Mouse (Mus musculus): ENCODE measurements around the gene Zfp592.

The Zfp592 gene

DNA sequence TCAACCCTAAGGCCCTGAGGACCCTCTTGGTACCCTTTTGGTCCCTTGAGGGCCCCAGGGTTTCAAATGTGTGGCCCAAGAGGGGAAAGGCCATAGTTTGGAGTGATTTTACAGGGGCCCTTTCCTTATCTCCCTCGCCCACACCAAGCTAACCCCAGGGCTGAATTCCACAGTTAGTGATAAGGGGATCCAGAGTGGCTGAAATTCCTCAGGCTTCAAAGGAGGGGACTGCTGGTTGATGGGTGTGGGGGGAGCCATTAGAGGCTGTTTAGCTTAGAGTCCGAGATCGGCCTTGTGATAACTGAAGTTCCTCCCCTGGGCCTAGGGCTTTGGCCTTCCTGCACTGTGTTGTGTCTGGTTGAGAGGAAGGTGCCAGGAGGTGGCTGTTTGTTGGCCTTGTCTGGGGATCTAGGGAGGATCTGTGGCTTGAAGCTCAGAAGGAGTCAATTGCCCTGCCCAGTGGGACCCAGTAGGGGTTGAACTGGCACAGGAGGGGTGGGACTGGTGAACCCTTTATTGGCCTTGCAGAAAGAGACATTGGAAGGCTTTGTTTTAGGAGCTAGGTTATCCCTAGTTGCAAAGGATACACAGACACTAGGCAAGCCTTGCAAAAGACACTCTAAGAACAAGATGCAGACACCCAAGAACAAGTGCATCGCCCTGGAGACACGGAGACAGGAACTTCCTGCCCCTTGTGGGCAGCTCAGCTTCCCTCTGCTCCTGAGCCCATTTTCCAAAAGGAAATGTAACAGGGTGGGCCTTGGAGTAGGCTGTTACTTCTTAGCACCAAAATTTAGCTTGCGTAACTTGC lies 64.6 kb downstream of the Zfp592 start:
- in situ Hi-C loops (cut with MseI, MboI): no loop called here

DNA sequence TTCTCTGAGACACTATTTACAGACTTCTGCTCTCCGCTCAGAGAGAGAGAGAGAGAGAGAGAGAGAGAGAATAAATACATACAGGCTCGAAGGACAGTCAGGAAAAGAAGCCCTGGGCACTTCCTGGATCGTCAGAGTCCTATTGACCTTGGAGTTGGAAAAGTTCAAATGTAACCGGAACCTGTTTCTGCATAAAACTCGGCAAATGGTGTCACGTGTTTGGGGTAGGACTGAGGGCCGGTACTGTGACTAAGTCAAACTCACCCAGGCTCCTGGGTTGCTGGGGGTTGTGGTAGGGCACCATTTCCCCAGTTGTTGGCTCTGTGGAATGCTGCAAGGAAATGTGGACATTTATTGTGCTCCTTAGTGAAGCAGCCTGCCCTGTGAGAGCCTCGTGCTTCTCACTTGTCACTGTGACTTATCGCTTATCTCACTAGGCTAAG lies 65.3 kb downstream of the Zfp592 start:
- in situ Hi-C loops (cut with MseI, MboI): no loop called here

DNA sequence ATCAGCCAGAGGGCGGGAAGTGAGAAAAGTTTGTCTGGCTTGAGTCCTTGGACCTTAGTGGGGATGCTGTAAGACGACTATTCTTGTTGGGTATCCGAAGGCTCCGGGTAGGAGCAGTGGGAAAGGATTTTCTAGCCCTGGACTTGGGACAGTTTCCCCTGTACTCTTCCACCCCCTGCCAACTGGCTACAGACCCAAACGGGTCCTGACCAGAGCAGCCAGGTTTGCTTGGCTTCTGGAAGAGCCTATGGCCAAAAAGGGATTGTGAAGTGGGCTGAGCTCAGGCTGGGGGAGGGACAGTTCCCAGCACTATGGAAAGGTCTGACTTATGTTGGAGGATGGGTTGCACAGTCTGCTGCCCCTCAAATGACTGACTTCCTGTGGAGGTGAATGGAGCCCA lies 65.9 kb downstream of the Zfp592 start:
- in situ Hi-C loops (cut with MseI, MboI): no loop called here

DNA sequence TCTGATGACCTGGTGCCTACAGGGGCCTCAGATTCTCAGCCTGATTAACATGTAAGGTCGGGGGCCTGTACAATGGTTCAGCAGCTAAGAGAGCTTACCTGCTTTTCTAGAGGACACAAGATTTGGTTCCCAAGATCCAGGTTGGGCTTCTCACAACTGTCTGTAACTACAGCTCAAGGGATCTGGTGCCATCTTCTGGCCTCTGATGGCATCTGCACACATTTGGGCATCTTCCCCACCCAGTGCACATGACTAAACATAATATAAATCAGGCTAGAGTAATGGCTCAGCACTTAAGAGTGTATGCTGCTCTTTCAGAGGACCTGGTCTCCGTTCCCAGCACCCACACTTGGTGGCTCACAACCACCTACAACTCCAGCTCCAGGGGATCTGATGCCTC lies 67.4 kb downstream of the Zfp592 start:
- in situ Hi-C loops (cut with MseI, MboI): loop anchor here in 1 of 2 experiments (10.0 kb wide), 1 partner anchor 176 kb away; no protein-coding TSS in a partner anchor

DNA sequence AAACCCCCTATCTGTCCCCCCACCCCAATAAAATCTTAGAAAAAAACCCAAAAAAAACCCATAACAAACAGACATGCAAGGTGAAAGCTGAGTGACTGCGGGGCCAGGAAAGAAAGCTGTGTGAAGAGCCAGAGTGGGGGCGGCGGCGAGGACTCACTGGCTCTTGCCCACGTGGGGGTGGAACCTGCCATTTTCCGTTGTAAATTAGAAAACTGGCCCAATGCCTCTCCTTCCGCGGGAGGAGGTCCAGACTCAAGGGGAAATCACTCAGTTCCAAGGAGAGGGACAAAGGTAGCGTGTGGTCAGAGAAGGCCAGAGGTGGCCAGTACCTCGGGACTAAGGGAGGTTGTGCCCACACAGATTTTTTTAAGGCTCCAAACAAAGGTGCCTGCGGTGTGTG lies 68.5 kb downstream of the Zfp592 start:
- in situ Hi-C loops (cut with MseI, MboI): loop anchor here in 1 of 2 experiments (10.0 kb wide), 1 partner anchor 177 kb away; no protein-coding TSS in a partner anchor

DNA sequence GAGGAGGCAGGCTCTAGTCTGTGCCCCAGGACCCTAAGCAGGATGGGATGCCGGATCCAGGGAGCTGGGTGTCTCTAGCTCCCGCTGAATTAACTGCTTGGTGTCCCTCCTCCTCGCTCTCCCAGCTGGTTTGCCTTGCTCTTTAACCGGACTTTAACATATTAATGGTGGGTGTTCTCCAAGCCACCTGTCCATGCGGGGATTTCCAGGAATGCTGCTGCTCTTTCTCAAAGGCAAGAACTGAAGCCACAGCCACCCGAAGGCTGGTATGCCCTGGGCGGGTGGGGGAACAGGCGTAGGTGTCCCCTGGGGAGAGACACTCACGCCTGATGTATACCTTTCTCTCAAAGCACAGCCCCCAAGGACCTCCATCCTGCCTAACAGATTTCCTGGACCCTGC lies 69.9 kb downstream of the Zfp592 start:
- in situ Hi-C loops (cut with MseI, MboI): loop anchor here in 1 of 2 experiments (10.0 kb wide), 1 partner anchor 179 kb away; no protein-coding TSS in a partner anchor

DNA sequence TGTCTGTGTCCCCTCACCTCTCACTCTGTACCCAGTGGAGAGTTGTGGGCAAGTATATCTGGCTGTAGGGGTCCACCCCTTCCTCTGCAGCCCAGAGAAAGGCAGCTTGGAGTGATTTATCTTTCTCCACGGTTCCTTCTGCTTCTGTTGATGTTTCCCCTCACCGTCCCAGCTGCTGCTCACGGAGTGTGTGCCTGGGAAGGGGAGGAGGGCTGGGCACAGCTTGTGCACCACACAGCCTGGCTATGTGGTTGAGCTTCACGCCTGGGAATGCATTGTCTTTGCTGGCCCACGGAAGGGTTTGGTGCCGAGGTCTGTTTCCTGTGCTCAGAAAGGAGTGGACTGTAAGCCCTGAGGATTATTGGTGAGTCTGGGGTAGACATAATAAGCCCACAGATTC lies 73.2 kb downstream of the Zfp592 start:
- in situ Hi-C loops (cut with MseI, MboI): loop anchor here in 1 of 2 experiments (10.0 kb wide), 1 partner anchor 182 kb away; no protein-coding TSS in a partner anchor

DNA sequence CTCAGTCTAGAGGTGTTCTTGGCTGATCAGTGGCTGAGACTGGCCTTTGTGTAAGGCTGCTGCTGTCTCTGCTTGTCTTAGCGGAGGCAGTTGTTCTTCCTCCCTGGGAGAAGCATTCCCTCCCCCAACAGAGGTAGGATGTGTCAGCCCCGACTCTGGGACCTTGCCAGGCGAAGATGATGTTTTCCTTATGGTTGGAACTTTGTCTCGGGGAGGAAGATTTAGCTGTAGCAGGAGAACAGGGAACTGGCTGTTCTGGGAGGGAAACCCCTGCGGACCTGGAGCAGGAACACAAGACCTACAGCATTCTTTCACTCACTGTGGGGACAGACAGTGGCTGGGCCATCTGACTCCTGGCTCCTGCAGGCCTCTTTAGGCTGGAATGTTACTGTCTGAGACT lies 79.0 kb downstream of the Zfp592 start:
- in situ Hi-C loops (cut with MseI, MboI): no loop called here

DNA sequence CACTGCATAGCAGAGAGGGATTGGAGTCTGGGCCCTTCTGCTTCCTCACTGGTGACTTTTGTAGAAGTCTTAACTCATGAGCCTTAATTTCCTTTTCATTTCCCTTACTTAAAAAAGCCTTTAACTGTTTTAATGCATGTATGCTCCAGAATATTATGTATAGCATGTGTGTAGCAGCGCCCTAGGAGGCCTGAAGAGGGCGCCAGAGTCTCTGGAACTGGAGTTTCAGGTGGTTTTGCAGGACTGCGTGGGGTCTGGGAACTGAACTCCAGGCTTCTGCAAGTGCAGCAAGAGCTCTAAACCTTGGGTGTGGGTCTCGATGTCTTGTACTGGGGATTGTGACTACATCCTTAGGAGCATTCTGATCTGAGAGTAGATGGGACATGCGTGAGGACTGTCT lies 79.8 kb downstream of the Zfp592 start:
- in situ Hi-C loops (cut with MseI, MboI): no loop called here

DNA sequence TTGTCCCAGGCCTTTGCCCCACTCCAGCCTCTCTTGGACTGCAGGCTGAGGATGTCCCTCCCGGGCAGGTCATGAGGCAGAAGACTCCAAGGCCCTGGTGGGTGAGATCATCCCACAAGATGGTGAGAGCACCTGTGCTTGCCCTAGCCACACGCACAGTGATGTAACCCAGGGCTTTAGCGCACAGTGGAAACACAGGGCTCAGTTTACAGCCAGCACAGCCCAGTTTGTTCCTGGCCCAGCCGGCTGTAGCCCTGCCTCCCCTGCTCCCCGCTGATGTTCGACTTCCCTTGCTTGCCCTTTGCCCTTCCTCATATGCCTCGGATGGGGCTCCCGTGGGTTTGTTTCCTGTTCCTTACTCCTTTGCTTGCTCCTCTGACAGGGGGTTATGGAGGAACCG lies 81.1 kb downstream of the Zfp592 start:
- in situ Hi-C loops (cut with MseI, MboI): no loop called here

DNA sequence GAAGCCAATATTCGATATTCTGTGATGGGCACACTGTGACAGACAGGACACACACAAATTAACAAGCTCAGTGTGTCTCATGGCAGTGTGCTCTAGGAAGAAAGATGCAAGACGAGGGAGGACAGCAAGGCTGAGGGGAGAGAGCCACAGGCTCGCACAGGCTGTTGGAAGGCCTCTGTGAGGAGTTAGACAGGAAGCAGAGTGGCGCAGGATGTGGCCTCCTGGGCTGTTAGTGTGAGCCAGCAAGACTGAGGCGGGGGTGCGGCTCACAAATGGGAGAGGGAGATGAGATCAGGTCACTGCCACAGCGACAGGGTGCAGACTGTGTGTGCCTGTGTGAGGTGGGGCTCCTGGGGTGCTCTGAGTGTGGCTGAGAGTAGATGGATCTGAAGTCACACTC lies 81.8 kb downstream of the Zfp592 start:
- in situ Hi-C loops (cut with MseI, MboI): no loop called here

DNA sequence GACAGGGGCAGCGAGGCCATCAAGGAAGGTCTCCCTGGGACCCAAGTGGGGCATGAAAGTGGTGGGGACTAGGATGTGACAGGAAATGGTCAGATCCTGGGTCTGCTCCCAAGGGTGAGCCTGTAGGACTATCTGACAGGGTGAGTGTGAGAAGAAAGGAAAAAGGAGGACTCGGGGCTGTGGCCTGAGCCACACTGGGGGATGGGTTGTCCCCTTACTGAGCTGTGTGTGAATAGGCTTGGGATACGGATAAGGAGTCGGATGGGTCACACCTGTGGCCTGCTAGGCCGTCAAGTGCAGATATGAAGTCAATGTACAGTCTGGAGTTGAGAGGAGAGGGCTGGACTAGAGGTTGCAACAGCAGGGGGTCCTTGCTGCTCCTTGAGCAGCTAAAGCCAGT lies 82.3 kb downstream of the Zfp592 start:
- in situ Hi-C loops (cut with MseI, MboI): no loop called here

DNA sequence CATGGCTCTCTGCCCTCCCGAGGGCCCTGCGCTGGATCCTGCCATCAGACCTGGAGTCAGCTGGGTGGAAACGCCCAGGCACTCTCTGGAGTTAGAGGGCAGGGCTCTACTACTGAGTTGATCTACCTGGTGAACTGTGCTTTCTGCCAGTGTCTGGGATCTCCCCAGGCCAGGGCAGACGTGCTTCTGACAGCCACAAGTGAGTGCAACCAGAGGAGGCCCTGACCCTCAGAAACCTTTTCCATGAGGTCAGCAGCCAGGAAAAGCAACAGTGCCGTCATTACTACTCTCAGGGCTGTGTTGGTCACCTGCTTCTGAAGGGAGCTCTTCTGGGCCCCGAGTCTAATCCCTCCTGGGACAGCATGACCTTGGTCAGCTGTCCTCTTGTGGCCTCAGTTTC lies 83.5 kb downstream of the Zfp592 start:
- in situ Hi-C loops (cut with MseI, MboI): no loop called here

DNA sequence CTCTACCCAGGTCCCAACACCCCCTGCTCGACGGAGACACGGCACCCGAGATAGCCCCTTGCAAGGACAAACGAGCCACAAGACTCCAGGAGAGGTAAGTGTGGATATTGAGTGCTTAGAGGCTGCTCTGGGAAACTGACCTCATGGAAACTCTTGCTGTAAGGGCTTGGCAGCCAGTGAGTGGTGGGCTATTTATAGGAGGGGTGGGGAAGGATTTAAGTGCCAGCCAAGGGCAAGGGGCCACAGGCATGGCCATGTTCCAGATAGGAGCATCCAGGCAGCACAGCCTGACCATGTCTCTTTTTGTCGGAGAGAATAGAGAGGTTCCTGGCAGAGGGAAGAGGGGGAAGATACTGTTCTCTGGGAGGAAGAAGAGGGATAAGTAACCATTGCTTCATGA lies 85.3 kb downstream of the Zfp592 start:
- in situ Hi-C loops (cut with MseI, MboI): no loop called here

DNA sequence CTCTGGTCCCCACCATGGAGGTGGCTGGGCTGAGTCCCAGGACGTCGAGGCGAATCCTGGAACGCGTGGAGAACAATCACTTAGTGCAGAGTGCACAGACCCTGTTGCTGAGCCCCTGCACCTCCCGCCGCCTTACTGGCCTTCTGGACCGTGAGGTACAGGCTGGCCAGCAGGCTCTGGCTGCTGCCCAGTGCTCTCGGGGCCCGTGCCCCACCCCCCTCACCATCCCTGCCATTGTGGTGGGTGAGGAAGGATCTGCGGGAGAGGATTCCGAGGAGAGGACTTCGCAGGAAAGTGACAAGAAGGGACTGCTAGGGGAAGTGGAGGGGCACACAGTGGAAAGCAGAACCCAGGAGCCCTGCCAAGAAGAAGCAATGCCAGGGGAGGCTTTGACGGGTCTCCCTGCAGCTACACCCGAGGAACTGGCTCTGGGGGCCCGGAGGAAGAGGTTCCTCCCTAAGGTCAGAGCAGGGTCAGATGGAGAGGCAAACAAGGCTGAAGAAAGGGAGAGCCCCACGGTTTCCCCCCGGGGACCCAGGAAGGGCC lies 100.0 kb downstream of the Zfp592 start:
- in situ Hi-C loops (cut with MseI, MboI): no loop called here

DNA sequence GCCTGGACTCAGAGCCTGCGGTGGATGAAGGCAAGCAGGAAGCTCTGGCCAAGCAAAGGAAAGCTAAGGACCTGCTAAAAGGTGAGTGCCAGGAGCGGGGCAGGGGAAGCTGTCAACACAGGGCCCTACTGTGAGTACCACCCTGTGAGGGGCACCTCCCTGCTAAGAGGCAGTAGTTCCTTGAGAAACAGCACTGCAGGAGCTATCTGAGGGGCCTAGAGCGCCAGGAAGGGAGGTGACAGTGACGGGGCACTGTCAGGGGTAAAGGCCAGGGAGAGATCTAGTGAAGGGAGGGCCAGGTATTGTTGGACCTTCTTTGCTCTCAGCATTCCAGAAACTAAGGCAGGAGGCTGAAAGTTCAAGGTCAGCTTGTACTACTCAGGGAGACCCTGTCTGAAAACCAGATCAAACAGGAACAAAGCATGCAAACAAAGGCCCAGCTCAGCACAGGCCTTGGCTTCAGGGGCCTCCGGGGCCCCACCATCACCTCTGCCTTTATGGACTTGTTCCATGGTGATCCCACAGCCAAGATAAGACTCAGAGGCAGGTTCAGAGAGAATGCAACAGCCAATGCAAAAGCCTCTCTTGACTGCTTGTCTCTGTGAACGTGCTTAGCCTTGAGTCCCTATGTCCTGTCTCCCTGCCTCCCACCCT lies 100.8 kb downstream of the Zfp592 start:
- in situ Hi-C loops (cut with MseI, MboI): no loop called here
